Mouse (Mus musculus) small intestine, adult 2 months (tissue): ENCODE measurements around the gene Atg2a.

ENCODE experiments used
- CTCF ChIP-seq: fragments of 200-500 bp; IDR thresholded peaks from 2 replicates; pipeline ENCODE4 v1.5.1; 2012; ENCODE audit warnings: low read depth, mild to moderate bottlenecking, control low read depth, inconsistent platforms, low read length, moderate library complexity, mixed read lengths; ENCODE audit not compliant: insufficient replicate concordance, insufficient read length; ENCODE audit errors: extremely low read depth
- POLR2A ChIP-seq: fragments of 200-500 bp; IDR thresholded peaks from 2 replicates; pipeline ENCODE4 v1.6.1; 2012; ENCODE audit warnings: low read depth, mild to moderate bottlenecking, control low read depth, inconsistent platforms, low read length, moderate library complexity

DNA sequence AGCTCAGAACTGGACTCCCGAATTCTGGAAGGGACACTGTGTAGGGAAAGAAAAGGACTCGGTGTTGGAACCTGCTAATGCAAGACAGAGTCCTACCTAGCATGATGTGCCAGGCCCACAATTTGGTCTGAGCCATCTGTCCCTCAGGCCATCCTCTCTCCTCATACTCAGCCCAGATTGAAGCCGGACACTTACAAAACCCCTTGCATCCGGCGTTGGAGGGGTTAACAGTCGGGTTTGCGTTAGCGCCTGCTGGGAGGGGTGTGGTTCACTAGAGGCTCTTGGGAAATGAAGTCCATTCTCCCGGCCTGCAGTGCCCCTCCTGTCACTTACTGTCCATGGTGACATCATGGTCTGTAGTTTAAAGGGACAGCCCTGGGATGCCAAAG is 5.4 kb upstream of the Atg2a start:
- TF ChIP-seq CTCF (no peak), POLR2A (no peak; the same call in 1 of the 2 replicates)
